ENCODE assay signal across 8 mouse cellular contexts in genomic region chr1:180777289-180777659, GRCm38 (mm10). TPM values are rescaled to one million over a fixed set of nuclear protein-coding genes. Genes with fewer than 3 reads are reported as not detected.
DNase-seq lines count a peak whose midpoint lies in the region; ATAC-seq and TF ChIP-seq lines count a peak whose summit lies in the region.

No protein-coding gene starts in this region.

- TF ChIP-seq CTCF in MEL (IDR thresholded peaks at IDR 0.05 in 2 of 3, conservative IDR thresholded peaks at IDR 0.05 in 1 of 3; ENCODE audit: control insufficient read depth in 1 of 3, insufficient read depth in 1 of 3, low read depth in 2 of 3, low read length in 3 of 3, poor library complexity in 1 of 3, severe bottlenecking in 1 of 3): no peak

- DNase-seq in heart, postnatal 4 days: no peak
- no peak for DNase-seq in MEL (ENCODE audit: low read depth, low spot score)
- no peak for DNase-seq in midbrain, embryonic 10.5 days (ENCODE audit: low spot score)
- no peak for DNase-seq in urinary bladder, postnatal 36 days (ENCODE audit: low spot score in 2 of 2)
- no peak for DNase-seq in left cerebral cortex, postnatal 4 days
- DNase-seq in gastrocnemius, postnatal 14 days: no peak

- H3K36me3 ChIP-seq in heart, embryonic 14.5 days (ENCODE audit: control insufficient read depth, insufficient read depth, low read length): no peaks in the 10 kb centered on the region
- no peaks in the 10 kb centered on the region; a peak in 1 of 4 replicates for H3K36me3 ChIP-seq in MEL (ENCODE audit: control insufficient read depth in 1 of 2, insufficient read depth in 2 of 2, low read length in 2 of 2)
- H3K36me3 ChIP-seq in hindbrain, embryonic 12.5 days: no peaks in the 10 kb centered on the region
- no peaks in the 10 kb centered on the region for H3K36me3 ChIP-seq in midbrain, embryonic 10.5 days

- peak overlapping the region; percentile 93 to 98 for H3K27ac ChIP-seq in heart, embryonic 14.5 days (replicated peaks in 1 of 2; ENCODE audit: control insufficient read depth in 1 of 2, insufficient read depth in 1 of 2, low read depth in 2 of 2, low read length in 2 of 2)
- H3K27ac ChIP-seq in MEL (ENCODE audit: control insufficient read depth, low read depth, low read length): peak overlapping the region; percentile 23
- H3K27ac ChIP-seq in hindbrain, embryonic 12.5 days: peak overlapping the region; percentile 88
- peak overlapping the region; percentile 96 for H3K27ac ChIP-seq in midbrain, embryonic 10.5 days (replicated peaks)

- intact Hi-C loops in left cerebral cortex, postnatal 4 days (cut with DNase I): no loop called here
- intact Hi-C loops in gastrocnemius, postnatal 14 days (cut with DNase I; ENCODE audit: low total_unique reads): loop anchor here (5.0 kb wide), 1 partner anchor 35 kb away; the partner anchor contains the start of gene H3f3a

- no peaks in the 10 kb centered on the region for H3K79me2 ChIP-seq in MEL (ENCODE audit: control insufficient read depth, insufficient read depth, low read length, poor library complexity)

- H3K4me2 ChIP-seq in heart, embryonic 14.5 days (ENCODE audit: low read length): peak overlapping the region; percentile 92
- peak overlapping the region; percentile 83 for H3K4me2 ChIP-seq in hindbrain, embryonic 12.5 days (replicated peaks)

- no peak for TF ChIP-seq EP300 in MEL (IDR thresholded peaks at IDR 0.05; ENCODE audit: low read depth in 1 of 2, low read length in 2 of 2)

- peak overlapping the region; percentile 60 to 76 for H3K4me3 ChIP-seq in heart, embryonic 14.5 days (ENCODE audit: control insufficient read depth in 1 of 2, insufficient read depth in 1 of 2, low read depth in 1 of 2, low read length in 2 of 2)
- H3K4me3 ChIP-seq in MEL (ENCODE audit: control insufficient read depth in 1 of 2, insufficient read depth in 1 of 2, low read depth in 2 of 2, low read length in 2 of 2): peak overlapping the region; percentile 57 to 63
- peak overlapping the region; percentile 59 for H3K4me3 ChIP-seq in hindbrain, embryonic 12.5 days
- H3K4me3 ChIP-seq in midbrain, embryonic 10.5 days: peak overlapping the region; percentile 80

- H3K9me3 ChIP-seq in heart, embryonic 14.5 days (ENCODE audit: control insufficient read depth, low read length): peaks cover 4% of the 10 kb centered on the region
- H3K9me3 ChIP-seq in MEL (replicated peaks; ENCODE audit: insufficient read depth, low read length): no peaks in the 10 kb centered on the region
- no peaks in the 10 kb centered on the region for H3K9me3 ChIP-seq in hindbrain, embryonic 12.5 days (replicated peaks)
- H3K9me3 ChIP-seq in midbrain, embryonic 10.5 days (replicated peaks): 0 out of 2 replicates have a peak, but pooled peaks cover 7% of the 10 kb centered on the region

- no peak for TF ChIP-seq RAD21 in MEL (IDR thresholded peaks at IDR 0.05; ENCODE audit: low read depth, low read length)

- H3K27me3 ChIP-seq in heart, embryonic 14.5 days (ENCODE audit: control insufficient read depth, insufficient read depth, low read length): no peaks in the 10 kb centered on the region
- no peaks in the 10 kb centered on the region for H3K27me3 ChIP-seq in MEL (ENCODE audit: control insufficient read depth in 1 of 2, insufficient read depth in 2 of 2, low read length in 2 of 2)
- no peaks in the 10 kb centered on the region for H3K27me3 ChIP-seq in hindbrain, embryonic 12.5 days
- peaks cover 24% of the 10 kb centered on the region for H3K27me3 ChIP-seq in midbrain, embryonic 10.5 days (ENCODE audit: low read depth, poor library complexity, severe bottlenecking)

- no peak; a peak in 1 of 4 replicates for TF ChIP-seq POLR2A in MEL (IDR thresholded peaks at IDR 0.05; ENCODE audit: control insufficient read depth in 1 of 2, insufficient read depth in 1 of 2, low read depth in 1 of 2, low read length in 2 of 2, poor library complexity in 1 of 2)

- H3K4me1 ChIP-seq in heart, embryonic 14.5 days (ENCODE audit: control insufficient read depth in 2 of 2, insufficient read depth in 2 of 2, low read length in 2 of 2): peaks cover 15 to 18% of the 10 kb centered on the region in 2 experiments
- H3K4me1 ChIP-seq in MEL (ENCODE audit: control insufficient read depth in 1 of 2, insufficient read depth in 2 of 2, low read length in 2 of 2): 0 out of 4 replicates have a peak, but pooled peaks cover 0 to 6% of the 10 kb centered on the region in 2 experiments
- peaks cover 12% of the 10 kb centered on the region; the same call in 1 of the 2 replicates for H3K4me1 ChIP-seq in hindbrain, embryonic 12.5 days
- peaks cover 35% of the 10 kb centered on the region for H3K4me1 ChIP-seq in midbrain, embryonic 10.5 days

- ATAC-seq in heart, embryonic 14.5 days (ENCODE audit: insufficient number of reproducible peaks, insufficient read depth, low FRiP score, low read depth): no peak
- peak; percentile 46 for ATAC-seq in hindbrain, embryonic 12.5 days (ENCODE audit: low FRiP score)

- H3K9ac ChIP-seq in heart, embryonic 14.5 days (ENCODE audit: low read length): peak overlapping the region; percentile 86
- peak overlapping the region; percentile 73 for H3K9ac ChIP-seq in MEL (ENCODE audit: control insufficient read depth, low read depth, low read length, poor library complexity, severe bottlenecking)
- peak overlapping the region; percentile 79 for H3K9ac ChIP-seq in hindbrain, embryonic 12.5 days

- WGBS in heart, embryonic 14.5 days: 15% methylated on average over 10 of the region's 10 CpGs
- 9% methylated on average over 10 of the region's 10 CpGs for WGBS in hindbrain, embryonic 12.5 days
- 12% methylated on average over 10 of the region's 10 CpGs for WGBS in midbrain, embryonic 10.5 days

TF ChIP-seq in MEL, 35 proteins besides CTCF, POLR2A, EP300 and RAD21:
- TF ChIP-seq HCFC1 (IDR thresholded peaks at IDR 0.05; ENCODE audit: low read depth, low read length): no peak
- TF ChIP-seq MYB (IDR thresholded peaks at IDR 0.05; ENCODE audit: low read depth, low read length): no peak
- TF ChIP-seq ZKSCAN1 (IDR thresholded peaks at IDR 0.05; ENCODE audit: low read depth, low read length): no peak
- TF ChIP-seq ZC3H11A (IDR thresholded peaks at IDR 0.05; ENCODE audit: low read depth, low read length): no peak
- no peak for TF ChIP-seq RCOR1 (IDR thresholded peaks at IDR 0.05; ENCODE audit: low read depth, low read length)
- no peak for TF ChIP-seq TAL1 (IDR thresholded peaks at IDR 0.05; ENCODE audit: low read length)

RNA-seq across cellular contexts. Expression of gene H3f3a, which starts 36.5 kb away (rescaled TPM):
- polyA plus RNA-seq in heart, embryonic 14.5 days (2014; fragmentation: Nextera tagmentation; extraction: Ambion mirVana): 1,749 and 1,827 TPM in 2 replicates
- 1,000 to 10,000 TPM in 1 of 2 experiments, 100 to 1,000 TPM in 1; 959 to 1,008 TPM for total RNA-seq in heart, postnatal 4 days (2021)
- total RNA-seq in MEL (2012; rRNA removed): 573 and 574 TPM in 2 replicates
- 100 to 1,000 TPM; 265 to 903 TPM for polyA plus RNA-seq in MEL (2012; ENCODE audit: insufficient read depth in 1 of 2, insufficient read length in 2 of 2, low read depth in 1 of 2, low replicate concordance in 2 of 2, missing spikeins in 1 of 2)
- 3,274 and 3,635 TPM in 2 replicates for polyA plus RNA-seq in hindbrain, embryonic 12.5 days (2016; fragmentation: Nextera tagmentation; extraction: Ambion mirVana)
- polyA plus RNA-seq in midbrain, embryonic 10.5 days (2016; fragmentation: Nextera tagmentation; extraction: Ambion mirVana): 2,611 and 2,764 TPM in 2 replicates
- total RNA-seq in left cerebral cortex, postnatal 4 days (2021): 100 to 1,000 TPM; 848 to 881 TPM
- 100 to 1,000 TPM; 448 to 473 TPM for total RNA-seq in gastrocnemius, postnatal 14 days (2021)

RNA-seq across cellular contexts. Expression of gene Acbd3, which starts 51.4 kb away (rescaled TPM):
- polyA plus RNA-seq in heart, embryonic 14.5 days (2014; fragmentation: Nextera tagmentation; extraction: Ambion mirVana): 23.7 and 24.6 TPM in 2 replicates
- total RNA-seq in heart, postnatal 4 days (2021): 10 to 100 TPM; 35.8 to 36.5 TPM
- 17.4 and 17.8 TPM in 2 replicates for total RNA-seq in MEL (2012; rRNA removed)
- 10 to 100 TPM in 1 of 2 experiments, not detected in 1; 23.2 TPM for polyA plus RNA-seq in MEL (2012; ENCODE audit: insufficient read depth in 1 of 2, insufficient read length in 2 of 2, low read depth in 1 of 2, low replicate concordance in 2 of 2, missing spikeins in 1 of 2)
- 31.5 and 32.7 TPM in 2 replicates for polyA plus RNA-seq in hindbrain, embryonic 12.5 days (2016; fragmentation: Nextera tagmentation; extraction: Ambion mirVana)
- polyA plus RNA-seq in midbrain, embryonic 10.5 days (2016; fragmentation: Nextera tagmentation; extraction: Ambion mirVana): 17.0 and 18.8 TPM in 2 replicates
- total RNA-seq in left cerebral cortex, postnatal 4 days (2021): 10 to 100 TPM; 39.4 to 42.5 TPM
- total RNA-seq in gastrocnemius, postnatal 14 days (2021): 10 to 100 TPM; 15.4 to 16.9 TPM

Comparison
In these comparisons a context has a peak if more than half of its experiments do, and no peak if none do; other contexts are left out.
1. H3K27ac ChIP-seq: peak in every context shown above with its lines; median percentile 96 in midbrain, embryonic 10.5 days; 96 in heart, embryonic 14.5 days; 88 in hindbrain, embryonic 12.5 days; 23 in MEL.